Mouse (Mus musculus) ES-E14 (cell line): ENCODE measurements around the gene Zfp322a.

ENCODE experiments used
- CHD2 ChIP-seq: IDR thresholded peaks from 2 replicates; pipeline ENCODE4 v1.6.1; 2014; ENCODE audit warnings: mild to moderate bottlenecking, low read depth, low read length, inconsistent platforms
- HCFC1 ChIP-seq: IDR thresholded peaks from 2 replicates; pipeline ENCODE4 v1.6.1; 2012; ENCODE audit warnings: low read length, inconsistent platforms, borderline replicate concordance; ENCODE audit not compliant: insufficient read depth
- ZNF384 ChIP-seq: IDR thresholded peaks from 2 replicates; pipeline ENCODE4 v1.6.1; 2012; ENCODE audit warnings: low read depth, low read length, inconsistent platforms

GRCm38 (mm10) chr13:23312909-23313669, 55.9 kb downstream of the Zfp322a start:
- no peak for TF ChIP-seq ZNF384
- TF ChIP-seq HCFC1 = no peak
- no peak for TF ChIP-seq CHD2
